Mouse (Mus musculus): ENCODE results near the gene Dyrk1b. TPM values are rescaled to one million over a fixed set of nuclear protein-coding genes. Genes with fewer than 3 reads are reported as not detected.
A peak's percentile ranks its signal among the peaks of the same experiment; 100 is the strongest.
"Not testable (repeated sequence)": the region's sequence is repeated elsewhere in the genome, so short reads cannot be mapped to it uniquely, and the experiment has no call there.

Gene Dyrk1b
- total RNA-seq (2014; rRNA removed) (21.0 and 23.3 TPM in 2 replicates), polyA plus RNA-seq (2015; fragmentation: Nextera tagmentation; extraction: Ambion mirVana) (5.5 and 7.4 TPM in 2 replicates)

DNA sequence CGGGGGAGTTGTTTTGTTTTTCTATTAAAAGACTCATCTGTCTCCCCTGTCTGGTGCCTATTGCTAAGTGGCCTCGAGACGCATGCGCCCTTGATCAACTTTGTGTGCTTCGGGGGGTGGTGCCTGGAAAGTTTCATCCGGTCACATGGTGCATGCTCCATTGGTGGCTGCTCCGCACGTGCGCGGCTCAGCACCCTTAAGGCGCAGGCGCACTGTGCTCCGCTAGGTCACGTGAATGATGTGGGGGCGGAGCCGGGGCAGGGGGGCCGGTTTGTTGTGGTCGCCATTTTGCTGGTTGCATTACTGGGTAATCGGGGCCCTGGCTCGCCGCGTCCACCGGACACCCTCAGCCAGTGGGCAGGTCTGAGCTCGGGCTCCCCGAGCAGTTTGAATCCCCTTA is at the start of gene Dyrk1b:
TSS of gene Dyrk1b (plus strand) at position 242 of the 400 bp plus-strand sequence.
- Histone ChIP-seq H3K9me3 (ENCODE audit: low read length) (no peaks in the 10 kb centered on the region), H3K9ac (peak within 1 kb of the TSS; percentile 88), H3K27ac (ENCODE audit: low read depth, low read length) (peak within 1 kb of the TSS; percentile 95), H3K36me3 (ENCODE audit: insufficient read depth) (peaks cover 62% of the 10 kb centered on the region), H3K4me1 (ENCODE audit: insufficient read depth) (peaks cover 6% of the 10 kb centered on the region; the same call in 1 of the 2 replicates), H3K4me3 (ENCODE audit: low read depth, low read length) (peak within 1 kb of the TSS; percentile 98), H3K4me2 (ENCODE audit: low read depth) (peak within 1 kb of the TSS; percentile 81), H3K27me3 (ENCODE audit: insufficient read depth, low read length) (no peaks in the 10 kb centered on the region)
- no peak for TF ChIP-seq CTCF (IDR thresholded peaks at IDR 0.05; ENCODE audit: low read depth)
- DNase-seq, result peak; percentile 100
- ATAC-seq, result peak; percentile 93
- WGBS, result under 1% methylated on average over 25 of the region's 25 CpGs

DNA sequence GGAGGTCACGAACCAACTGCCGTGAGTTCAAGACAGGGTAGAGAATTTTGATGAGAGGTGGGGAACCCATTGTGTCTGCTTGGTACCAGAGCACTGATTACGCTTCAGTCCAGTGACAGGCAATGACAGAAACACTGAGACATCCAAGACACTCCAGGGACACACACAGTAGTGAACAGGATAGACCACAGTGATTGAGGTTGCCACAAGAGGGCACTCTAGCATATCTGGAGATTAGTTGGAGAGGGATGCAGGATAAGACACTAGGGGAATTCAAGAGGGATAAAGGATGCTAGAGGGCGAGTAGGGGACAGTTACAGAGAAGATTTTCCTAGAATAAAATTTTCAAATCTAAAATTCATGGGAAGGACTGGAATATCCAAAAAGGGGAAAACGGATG is 41.7 kb upstream of the Dyrk1b start:
- ATAC-seq (peak; percentile 53; the same call in 1 of the 2 replicates), DNase-seq (peak; percentile 63)
- Histone ChIP-seq H3K4me1 (ENCODE audit: insufficient read depth) (no peaks in the 10 kb centered on the region), H3K9ac (no peak overlapping the region), H3K4me2 (ENCODE audit: low read depth) (no peak overlapping the region), H3K9me3 (ENCODE audit: low read length) (no peaks in the 10 kb centered on the region), H3K4me3 (ENCODE audit: low read depth, low read length) (no peak overlapping the region), H3K36me3 (ENCODE audit: insufficient read depth) (no peaks in the 10 kb centered on the region), H3K27me3 (ENCODE audit: insufficient read depth, low read length) (no peaks in the 10 kb centered on the region), H3K27ac (ENCODE audit: low read depth, low read length) (no peak overlapping the region)
- 57% methylated on average over 5 of the region's 5 CpGs for WGBS
- peak; percentile 76 for TF ChIP-seq CTCF (IDR thresholded peaks at IDR 0.05; ENCODE audit: low read depth)

DNA sequence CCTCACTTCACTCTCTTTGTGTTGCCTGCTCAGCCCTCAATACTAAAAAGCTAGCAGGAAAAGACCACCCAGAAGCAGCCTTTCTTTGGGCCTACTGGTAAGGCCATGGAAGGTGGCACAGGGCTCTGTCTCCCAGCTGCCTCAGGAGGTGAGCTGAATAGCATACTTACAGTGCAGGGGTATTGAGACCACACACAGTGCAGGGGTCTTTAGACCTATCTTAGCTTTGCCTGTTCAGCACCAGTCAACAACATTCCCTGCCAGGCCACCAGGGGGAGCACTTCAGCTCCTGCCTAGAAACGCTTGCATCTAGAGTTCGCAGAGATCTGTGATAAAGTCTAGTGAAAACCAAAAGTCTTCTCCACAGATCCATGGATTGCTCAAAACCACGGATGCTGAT is 31.0 kb upstream of the Dyrk1b start:
- WGBS, result 13% methylated on average over 3 of the region's 3 CpGs
- ATAC-seq, result peak; percentile 73
- Histone ChIP-seq H3K9me3 (ENCODE audit: low read length) (0 out of 2 replicates have a peak, but pooled peaks cover 4% of the 10 kb centered on the region), H3K4me2 (ENCODE audit: low read depth) (no peak overlapping the region), H3K9ac (no peak overlapping the region), H3K4me1 (ENCODE audit: insufficient read depth) (no peaks in the 10 kb centered on the region), H3K36me3 (ENCODE audit: insufficient read depth) (no peaks in the 10 kb centered on the region), H3K27ac (ENCODE audit: low read depth, low read length) (no peak overlapping the region), H3K27me3 (ENCODE audit: insufficient read depth, low read length) (no peaks in the 10 kb centered on the region; the same call in 1 of the 2 replicates), H3K4me3 (ENCODE audit: low read depth, low read length) (no peak overlapping the region)
- peak; percentile 76 for TF ChIP-seq CTCF (IDR thresholded peaks at IDR 0.05; ENCODE audit: low read depth)
- DNase-seq, result peak; percentile 69

DNA sequence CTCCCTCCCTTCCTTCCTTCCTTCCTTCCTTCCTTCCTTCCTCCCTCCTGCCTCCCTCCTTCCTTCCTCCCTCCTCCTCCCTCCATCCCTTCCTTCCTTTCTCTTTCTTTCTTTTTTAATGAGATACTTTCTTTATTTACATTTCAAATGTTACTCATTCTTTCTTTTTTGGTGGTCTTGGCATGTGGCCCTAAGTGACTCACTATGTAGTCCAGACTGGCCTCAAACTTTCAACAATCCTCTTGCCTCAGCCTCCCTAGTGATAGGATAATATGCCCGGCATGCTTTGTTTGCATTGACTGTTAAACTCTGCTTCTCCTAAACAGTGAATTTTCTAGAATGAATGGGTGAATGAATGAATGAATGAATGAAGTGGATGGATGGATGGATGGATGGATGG is 29.4 kb upstream of the Dyrk1b start:
- H3K27me3 ChIP-seq (ENCODE audit: insufficient read depth, low read length), result no peaks in the 10 kb centered on the region; the same call in 1 of the 2 replicates
- no peak overlapping the region for H3K27ac ChIP-seq (ENCODE audit: low read depth, low read length)
- WGBS, result 91% methylated on average over 1 of the region's 1 CpGs
- no peaks in the 10 kb centered on the region for H3K9me3 ChIP-seq (ENCODE audit: low read length)
- TF ChIP-seq CTCF (IDR thresholded peaks at IDR 0.05; ENCODE audit: low read depth), result no peak
- H3K4me2 ChIP-seq (ENCODE audit: low read depth), result no peak overlapping the region
- H3K4me1 ChIP-seq (ENCODE audit: insufficient read depth), result no peaks in the 10 kb centered on the region
- DNase-seq, result no peak
- H3K4me3 ChIP-seq (ENCODE audit: low read depth, low read length), result no peak overlapping the region
- no peak overlapping the region for H3K9ac ChIP-seq
- no peak for ATAC-seq
- no peaks in the 10 kb centered on the region for H3K36me3 ChIP-seq (ENCODE audit: insufficient read depth)

DNA sequence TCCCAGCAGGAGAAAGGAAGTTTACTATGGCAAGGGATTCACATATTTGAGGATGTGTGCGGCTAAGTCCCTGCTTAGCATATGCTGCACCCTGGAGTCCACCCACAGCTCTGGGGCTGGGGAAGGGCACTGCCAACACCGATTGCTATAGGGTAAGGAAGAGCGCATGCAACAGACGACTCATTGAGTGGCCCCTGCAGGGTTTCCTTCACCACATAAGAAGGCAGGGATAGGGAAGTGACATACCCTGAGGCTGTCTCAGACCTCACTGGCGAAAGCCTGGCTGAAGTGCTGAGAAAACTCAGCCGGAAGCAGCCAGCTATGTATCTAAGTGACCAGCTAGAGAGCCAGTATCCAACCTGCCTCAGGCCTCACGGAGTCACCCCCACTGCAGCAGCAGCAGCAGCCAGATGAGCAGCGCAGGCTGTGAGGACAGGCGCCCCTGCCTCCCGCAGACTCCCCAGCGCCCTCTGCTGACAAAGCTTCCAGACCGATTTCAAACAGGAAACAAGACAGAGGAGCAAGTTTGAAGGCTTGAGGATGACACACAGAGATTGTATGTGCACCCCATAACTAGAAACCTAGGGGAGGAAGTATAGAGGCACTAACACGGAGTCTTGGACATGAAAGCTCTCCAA is 27.6 kb upstream of the Dyrk1b start:
- Histone ChIP-seq H3K27me3 (ENCODE audit: insufficient read depth, low read length) (no peaks in the 10 kb centered on the region; the same call in 1 of the 2 replicates), H3K4me1 (ENCODE audit: insufficient read depth) (no peaks in the 10 kb centered on the region), H3K4me3 (ENCODE audit: low read depth, low read length) (no peak overlapping the region), H3K9me3 (ENCODE audit: low read length) (no peaks in the 10 kb centered on the region), H3K27ac (ENCODE audit: low read depth, low read length) (no peak overlapping the region), H3K9ac (no peak overlapping the region), H3K36me3 (ENCODE audit: insufficient read depth) (no peaks in the 10 kb centered on the region), H3K4me2 (ENCODE audit: low read depth) (no peak overlapping the region)
- ATAC-seq (no peak), DNase-seq (peak; percentile 22)
- WGBS, result 17% methylated on average over 13 of the region's 13 CpGs
- peak; percentile 68 for TF ChIP-seq CTCF (IDR thresholded peaks at IDR 0.05; ENCODE audit: low read depth)

DNA sequence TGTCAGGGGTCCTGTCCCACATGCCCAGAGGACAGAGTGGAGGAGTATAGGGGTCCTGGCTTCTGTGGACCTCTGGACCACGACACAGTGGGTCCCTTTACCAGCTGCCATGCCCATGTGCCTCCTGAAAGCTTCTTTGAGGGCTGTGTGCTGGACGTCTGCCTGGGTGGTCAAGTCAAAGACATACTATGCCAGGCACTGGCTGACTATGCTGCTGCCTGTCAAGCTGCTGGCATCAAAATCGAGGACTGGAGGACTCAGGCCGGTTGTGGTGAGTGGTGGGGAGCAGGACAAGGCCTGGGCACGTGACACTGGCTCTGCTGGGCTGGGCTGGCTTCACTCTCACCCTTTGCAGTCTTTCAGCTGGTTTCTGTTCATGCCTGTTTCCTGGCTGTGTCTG is 25.7 kb upstream of the Dyrk1b start:
- H3K9me3 ChIP-seq (ENCODE audit: low read length); H3K27me3 ChIP-seq (ENCODE audit: insufficient read depth, low read length); H3K27ac ChIP-seq (ENCODE audit: low read depth, low read length); H3K9ac ChIP-seq; H3K36me3 ChIP-seq (ENCODE audit: insufficient read depth); H3K4me1 ChIP-seq (ENCODE audit: insufficient read depth); H3K4me2 ChIP-seq (ENCODE audit: low read depth); H3K4me3 ChIP-seq (ENCODE audit: low read depth, low read length): not testable (repeated sequence)
- 29% methylated on average over 4 of the region's 5 CpGs for WGBS
- peak; percentile 48 for ATAC-seq
- DNase-seq, result peak; percentile 2

DNA sequence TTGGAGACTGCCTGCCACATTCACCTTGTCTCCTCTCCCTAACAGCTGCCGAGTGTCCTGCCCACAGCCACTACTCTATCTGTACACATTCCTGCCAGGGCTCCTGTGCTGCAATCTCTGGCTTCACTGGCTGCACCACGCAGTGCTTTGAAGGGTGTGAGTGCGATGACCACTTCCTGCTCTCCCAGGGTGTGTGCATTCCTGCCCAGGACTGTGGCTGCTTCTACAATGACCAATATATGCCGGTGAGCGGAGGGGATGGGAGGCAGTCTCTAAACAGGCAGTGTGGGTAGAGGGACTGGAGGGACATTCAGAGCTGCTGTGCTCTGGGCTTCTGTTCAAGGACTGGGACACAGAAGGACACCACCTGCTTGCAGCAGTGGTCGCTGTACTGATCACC is 20.0 kb upstream of the Dyrk1b start:
- ATAC-seq, result no peak
- no peaks in the 10 kb centered on the region for H3K4me1 ChIP-seq (ENCODE audit: insufficient read depth)
- H3K9ac ChIP-seq, result no peak overlapping the region
- no peaks in the 10 kb centered on the region for H3K27me3 ChIP-seq (ENCODE audit: insufficient read depth, low read length)
- H3K36me3 ChIP-seq (ENCODE audit: insufficient read depth), result no peaks in the 10 kb centered on the region
- TF ChIP-seq CTCF (IDR thresholded peaks at IDR 0.05; ENCODE audit: low read depth), result no peak
- no peak overlapping the region for H3K4me2 ChIP-seq (ENCODE audit: low read depth)
- no peaks in the 10 kb centered on the region for H3K9me3 ChIP-seq (ENCODE audit: low read length)
- no peak for DNase-seq
- no peak overlapping the region for H3K4me3 ChIP-seq (ENCODE audit: low read depth, low read length)
- no peak overlapping the region for H3K27ac ChIP-seq (ENCODE audit: low read depth, low read length)
- WGBS, result 74% methylated on average over 6 of the region's 6 CpGs
